Mouse (Mus musculus) mammary gland, adult 2 months (tissue): Measurements from ENCODE around the gene Ide. TPM values are rescaled to one million over a fixed set of nuclear protein-coding genes. Genes with fewer than 3 reads are reported as not detected.

Experiments
- polyA plus RNA-seq: library from polyadenylated mRNA; depleted of rRNA; stranded (reverse); fragments of >200 nt; gene quantifications from 2 replicates; pipeline ENCODE4 v1.2.3, GENCODE M21; 2012; ENCODE audit warnings: low replicate concordance; rRNA removed

Gene Ide
- polyA plus RNA-seq = 15.1 and 52.9 TPM in 2 replicates

GRCm38 (mm10) chr19:37337752-37338151, at the start of gene Ide:
Gene Ide, minus strand, starts transcription at chr19:37337852.

GRCm38 (mm10) chr19:37375755-37376615, 38.3 kb upstream of the Ide start, which contains the start of gene Kif11:
Gene Kif11, plus strand, starts transcription at chr19:37376403.

Other genes starting within 250 kb of the Ide start
- gene March5, start 130.3 kb downstream of the Ide start, polyA plus RNA-seq = 42.9 and 60.7 TPM in 2 replicates
- 8.9 and 20.0 TPM in 2 replicates for gene Cpeb3, start 129.3 kb downstream of the Ide start, polyA plus RNA-seq
- 0.54 and 1.1 TPM in 2 replicates for gene Kif11, start 38.6 kb upstream of the Ide start, polyA plus RNA-seq
- gene Hhex, start 97.0 kb upstream of the Ide start, polyA plus RNA-seq = 7.6 and 65.5 TPM in 2 replicates
- gene Exoc6, start 212.6 kb upstream of the Ide start, polyA plus RNA-seq = 6.1 and 14.1 TPM in 2 replicates